22 mouse cellular contexts compared by ENCODE assay signal in the genomic region with DNA sequence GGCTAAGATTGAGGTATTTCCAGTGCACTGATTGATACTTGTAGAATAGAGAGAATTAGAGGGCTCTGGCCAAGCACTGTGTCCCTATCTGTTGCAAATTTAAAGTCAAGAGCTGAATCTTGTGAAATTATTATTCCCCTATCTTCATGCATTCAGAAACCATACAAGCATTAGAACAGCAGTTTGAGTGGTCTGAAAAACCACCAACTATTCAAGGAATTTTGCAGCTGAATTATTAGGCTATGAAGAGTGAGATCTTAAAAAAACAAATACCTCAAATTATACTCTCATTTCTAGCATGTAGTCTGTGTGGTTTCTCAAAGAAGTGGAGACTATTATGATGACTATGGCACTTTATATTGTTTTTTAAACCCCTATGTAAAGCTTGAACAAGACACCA. TPM values are rescaled to one million over a fixed set of nuclear protein-coding genes. Genes with fewer than 3 reads are reported as not detected.
"Had no signal": no experiment of that assay in that cellular context is flagged by ENCODE, and none has a peak within 500 bp of the region (broad histone marks: within the 10 kb centered on the region; RNA-seq: fewer than 3 reads in every experiment).

No protein-coding gene starts in this region.

- H3K27ac ChIP-seq: liver, embryonic 13.5 days; liver, embryonic 15.5 days; macrophage; midbrain, embryonic 12.5 days; neural tube, embryonic 13.5 days; neural tube, embryonic 15.5 days had no signal

- H3K4me2 ChIP-seq: liver, embryonic 13.5 days; liver, embryonic 15.5 days; midbrain, embryonic 12.5 days; neural tube, embryonic 13.5 days; neural tube, embryonic 15.5 days had no signal

- DNase-seq: liver, embryonic 13.5 days; liver, postnatal 0 days; lung, adult 2 months; lung, postnatal 10 days; midbrain, embryonic 14.5 days; retina, postnatal 1 day; right cerebral cortex, adult 18-20 months; right cerebral cortex, postnatal 25 days; right cerebral cortex, postnatal 4 days; spleen, adult 18-20 months; thymus, adult 18-20 months; thymus, postnatal 14 days; thymus, postnatal 36 days had no signal

- H3K9ac ChIP-seq: liver, embryonic 13.5 days; liver, embryonic 15.5 days; liver, postnatal 0 days; midbrain, embryonic 12.5 days; neural tube, embryonic 13.5 days; neural tube, embryonic 15.5 days had no signal

- ATAC-seq: liver, postnatal 0 days; midbrain, embryonic 16.5 days had no signal

- H3K27me3 ChIP-seq: liver, embryonic 13.5 days; liver, embryonic 15.5 days; megakaryocyte, embryonic 14.5 days; midbrain, embryonic 12.5 days; neural tube, embryonic 13.5 days; neural tube, embryonic 15.5 days had no signal

- H3K9me3 ChIP-seq: liver, embryonic 13.5 days; liver, embryonic 15.5 days; megakaryocyte, embryonic 14.5 days; midbrain, embryonic 12.5 days; neural tube, embryonic 13.5 days; neural tube, embryonic 15.5 days had no signal

- H3K4me1 ChIP-seq: liver, embryonic 13.5 days; liver, embryonic 15.5 days; midbrain, embryonic 12.5 days; neural tube, embryonic 13.5 days; neural tube, embryonic 15.5 days had no signal

- H3K4me3 ChIP-seq: liver, embryonic 13.5 days; liver, embryonic 15.5 days; megakaryocyte, embryonic 14.5 days; midbrain, embryonic 12.5 days; myocyte; neural tube, embryonic 13.5 days; neural tube, embryonic 15.5 days had no signal

RNA-seq across cellular contexts. Expression of a gene that starts 30.9 kb away (rescaled TPM):
- total RNA-seq: megakaryocyte progenitor cell, adult 5-6 weeks had no signal
